Mouse (Mus musculus) midbrain, embryonic 12.5 days (tissue): ENCODE results near the gene Mfap1a. TPM values are rescaled to one million over a fixed set of nuclear protein-coding genes. Genes with fewer than 3 reads are reported as not detected.

Source experiments
- ATAC-seq: fragments of 200-750 bp; cut with Nextera tagmentation; 2 replicates; pipeline ENCODE4 v1.8.0; 2017; ENCODE audit warnings: low read depth, moderate TSS enrichment, moderate library complexity; ENCODE audit not compliant: low FRiP score
- H3K27ac ChIP-seq: fragments of 300-500 bp; sonication (generic); replicated peaks from 2 replicates; pipeline ENCODE4 v1.5.1; 2016; ENCODE audit warnings: mild to moderate bottlenecking
- H3K27me3 ChIP-seq: fragments of 300-500 bp; sonication (generic); 2 replicates; pipeline ENCODE4 v1.6.1; 2016; ENCODE audit warnings: mild to moderate bottlenecking
- H3K36me3 ChIP-seq: fragments of 300-500 bp; sonication (generic); 2 replicates; pipeline ENCODE4 v1.6.1; 2016
- H3K4me1 ChIP-seq: fragments of 300-500 bp; sonication (generic); 2 replicates; pipeline ENCODE4 v1.6.1; 2016
- H3K4me2 ChIP-seq: fragments of 300-500 bp; sonication (generic); replicated peaks from 2 replicates; pipeline ENCODE4 v1.6.1; 2016; ENCODE audit warnings: mild to moderate bottlenecking, moderate library complexity
- H3K4me3 ChIP-seq: fragments of 300-500 bp; sonication (generic); 2 replicates; pipeline ENCODE4 v1.5.1; 2016; ENCODE audit warnings: mild to moderate bottlenecking
- H3K9ac ChIP-seq: fragments of 300-500 bp; sonication (generic); replicated peaks from 2 replicates; pipeline ENCODE4 v1.6.1; 2016; ENCODE audit warnings: mild to moderate bottlenecking, moderate library complexity
- H3K9me3 ChIP-seq: fragments of 300-500 bp; sonication (generic); 2 replicates; pipeline ENCODE4 v1.6.1; 2016; ENCODE audit warnings: mild to moderate bottlenecking
- WGBS: fragments of 180-500 bp; shearing (Covaris S2); methylation state at CpG from one replicate; pipeline ENCODE4 v1.1.7; 2016; 5-methylcytosine and 5-hydroxymethylcytosine counted together
- microRNA-seq: library from miRNA; unstranded; fragments of <30 nt; microRNA quantifications from one replicate; pipeline ENCODE4, GENCODE M21; 2017
- polyA plus RNA-seq: library from polyadenylated mRNA; unstranded; fragments of >200 nt; fragmentation: Nextera tagmentation; extraction: Ambion mirVana; gene quantifications from 2 replicates; pipeline ENCODE4 v1.2.1, GENCODE M21; 2016

Mfap1a gene
- polyA plus RNA-seq, 1 experiment from 2014 or later = 31.9 TPM

GRCm38 (mm10) chr2:121448739-121449535 is 57.5 kb downstream of the Mfap1a start, which contains the start of gene Serf2:
TSS of gene Serf2 (plus strand) at chr2:121449195.
- H3K9ac ChIP-seq = peak within 1 kb of the TSS; percentile 92
- H3K9me3 ChIP-seq = no peaks in the 10 kb centered on the region
- H3K4me2 ChIP-seq = peak within 1 kb of the TSS; percentile 96
- H3K36me3 ChIP-seq = peaks cover 26% of the 10 kb centered on the region
- peak within 1 kb of the TSS; percentile 97 for H3K4me3 ChIP-seq
- H3K27ac ChIP-seq = peak within 1 kb of the TSS; percentile 95
- H3K27me3 ChIP-seq = no peaks in the 10 kb centered on the region
- WGBS = 1% methylated on average over 63 of the region's 74 CpGs
- ATAC-seq = peak; percentile 99
- peaks cover 25% of the 10 kb centered on the region for H3K4me1 ChIP-seq

- 23% methylated on average over 9 of the region's 9 CpGs for WGBS
- Histone ChIP-seq H3K9ac (peak overlapping the region; percentile 58), H3K4me1 (peaks cover 27% of the 10 kb centered on the region), H3K27ac (peak overlapping the region; percentile 95), H3K4me3 (peak overlapping the region; percentile 97), H3K4me2 (peak overlapping the region; percentile 96), H3K9me3 (no peaks in the 10 kb centered on the region), H3K27me3 (peaks cover 3% of the 10 kb centered on the region), H3K36me3 (peaks cover 19% of the 10 kb centered on the region)
- no peak for ATAC-seq
Observed at GRCm38 (mm10) chr2:121448136-121448535, 58.3 kb downstream of the Mfap1a start.

- Histone ChIP-seq H3K36me3 (0 out of 2 replicates have a peak, but pooled peaks cover 9% of the 10 kb centered on the region), H3K4me2 (no peak overlapping the region), H3K27ac (no peak overlapping the region), H3K4me1 (peaks cover 33% of the 10 kb centered on the region), H3K9ac (no peak overlapping the region), H3K27me3 (peaks cover 14% of the 10 kb centered on the region), H3K9me3 (no peaks in the 10 kb centered on the region), H3K4me3 (no peak overlapping the region)
- 85% methylated on average over 3 of the region's 3 CpGs for WGBS
- ATAC-seq = no peak
Observed at GRCm38 (mm10) chr2:121447006-121447405, 59.5 kb downstream of the Mfap1a start.

GRCm38 (mm10) chr2:121446506-121446905 is 60.0 kb downstream of the Mfap1a start:
- 89% methylated on average over 4 of the region's 4 CpGs for WGBS
- no peak overlapping the region for H3K27ac ChIP-seq
- H3K4me3 ChIP-seq = no peak overlapping the region
- no peak for ATAC-seq
- H3K36me3 ChIP-seq = 0 out of 2 replicates have a peak, but pooled peaks cover 7% of the 10 kb centered on the region
- no peak overlapping the region for H3K4me2 ChIP-seq
- peaks cover 37% of the 10 kb centered on the region for H3K4me1 ChIP-seq
- H3K9ac ChIP-seq = no peak overlapping the region
- H3K27me3 ChIP-seq = peaks cover 19% of the 10 kb centered on the region
- no peaks in the 10 kb centered on the region for H3K9me3 ChIP-seq

GRCm38 (mm10) chr2:121445117-121445516 is 61.3 kb downstream of the Mfap1a start:
- H3K36me3 ChIP-seq = peaks cover 2% of the 10 kb centered on the region; the same call in 1 of the 2 replicates
- H3K27ac ChIP-seq = no peak overlapping the region
- no peaks in the 10 kb centered on the region for H3K9me3 ChIP-seq
- ATAC-seq = no peak
- H3K27me3 ChIP-seq = peaks cover 31% of the 10 kb centered on the region
- no peak overlapping the region for H3K4me3 ChIP-seq
- 84% methylated on average over 3 of the region's 3 CpGs for WGBS
- H3K4me1 ChIP-seq = peaks cover 25% of the 10 kb centered on the region
- H3K9ac ChIP-seq = no peak overlapping the region
- H3K4me2 ChIP-seq = no peak overlapping the region

GRCm38 (mm10) chr2:121444178-121444577 is 62.3 kb downstream of the Mfap1a start, which contains the start of gene Ell3:
TSS of gene Ell3 (minus strand) at chr2:121444278.
- Histone ChIP-seq H3K27me3 (peaks cover 31% of the 10 kb centered on the region), H3K27ac (no peak within 1 kb of the TSS), H3K4me3 (no peak within 1 kb of the TSS), H3K9ac (no peak within 1 kb of the TSS), H3K36me3 (peaks cover 11% of the 10 kb centered on the region), H3K4me1 (peaks cover 24% of the 10 kb centered on the region), H3K4me2 (peak within 1 kb of the TSS; percentile 65), H3K9me3 (no peaks in the 10 kb centered on the region)
- 88% methylated on average over 1 of the region's 1 CpGs for WGBS
- ATAC-seq = no peak

- peaks cover 31% of the 10 kb centered on the region for H3K27me3 ChIP-seq
- no peak for ATAC-seq
- WGBS = 18% methylated on average over 8 of the region's 8 CpGs
- no peak overlapping the region for H3K4me3 ChIP-seq
- H3K9ac ChIP-seq = no peak overlapping the region
- peaks cover 21% of the 10 kb centered on the region for H3K4me1 ChIP-seq
- no peaks in the 10 kb centered on the region for H3K9me3 ChIP-seq
- H3K4me2 ChIP-seq = peak overlapping the region; percentile 65
- H3K27ac ChIP-seq = no peak overlapping the region
- peaks cover 22% of the 10 kb centered on the region for H3K36me3 ChIP-seq
Observed at GRCm38 (mm10) chr2:121443068-121443349, 63.5 kb downstream of the Mfap1a start.

GRCm38 (mm10) chr2:121442259-121443067 is 64.0 kb downstream of the Mfap1a start:
- Histone ChIP-seq H3K27ac (no peak overlapping the region), H3K36me3 (peaks cover 28% of the 10 kb centered on the region), H3K27me3 (peaks cover 31% of the 10 kb centered on the region), H3K9ac (peak overlapping the region; percentile 8), H3K4me2 (peak overlapping the region; percentile 65), H3K4me3 (peak overlapping the region; percentile 34), H3K9me3 (no peaks in the 10 kb centered on the region), H3K4me1 (peaks cover 19% of the 10 kb centered on the region)
- peak; percentile 52; the same call in 1 of the 2 replicates for ATAC-seq
- WGBS = under 1% methylated on average over 30 of the region's 30 CpGs

Small RNA genes within 50 kb of the gene (microRNA-seq; reads per million reads assigned to microRNA genes)
- gene Gm22953 = not detected

Other genes with a start within 250 kb of the Mfap1a start
- 230 and 245 TPM in 2 replicates for gene Trp53bp1, start 235.3 kb downstream of the Mfap1a start, polyA plus RNA-seq
- gene Map1a, start 217.1 kb downstream of the Mfap1a start, polyA plus RNA-seq = 14.7 and 16.8 TPM in 2 replicates
- 13.2 and 15.1 TPM in 2 replicates for gene Ppip5k1, start 151.3 kb downstream of the Mfap1a start, polyA plus RNA-seq
- gene Ckmt1, start 149.0 kb downstream of the Mfap1a start, polyA plus RNA-seq = 6.4 and 7.2 TPM in 2 replicates
- not detected in 2 replicates for gene Strc, start 119.5 kb downstream of the Mfap1a start, polyA plus RNA-seq
- gene Pdia3, start 92.9 kb downstream of the Mfap1a start, polyA plus RNA-seq = 457 and 459 TPM in 2 replicates
- 3.0 and 3.3 TPM in 2 replicates for gene Catsper2, start 92.9 kb downstream of the Mfap1a start, polyA plus RNA-seq
- gene Ell3, start 62.4 kb downstream of the Mfap1a start, polyA plus RNA-seq = 1.7 and 2.3 TPM in 2 replicates
- 456 and 461 TPM in 2 replicates for gene Serf2, start 57.5 kb downstream of the Mfap1a start, polyA plus RNA-seq
- 108 and 127 TPM in 2 replicates for gene Hypk, start 53.4 kb downstream of the Mfap1a start, polyA plus RNA-seq
- gene Serinc4, start 49.9 kb downstream of the Mfap1a start, polyA plus RNA-seq = 0.85 and 1.2 TPM in 2 replicates
- gene Mfap1b, start 32.6 kb downstream of the Mfap1a start, polyA plus RNA-seq = 66.4 and 70.8 TPM in 2 replicates
- gene Wdr76, start 58 bp upstream of the Mfap1a start, polyA plus RNA-seq = 11.0 TPM in 2 replicates